Mouse (Mus musculus) forebrain, embryonic 13.5 days (tissue): Measurements from ENCODE around the gene Selenov. TPM values are rescaled to one million over a fixed set of nuclear protein-coding genes. Genes with fewer than 3 reads are reported as not detected.
"Not testable (repeated sequence)": the region's sequence is repeated elsewhere in the genome, so short reads cannot be mapped to it uniquely, and the experiment has no call there.

Experiments
- ATAC-seq: fragments of 200-750 bp; cut with Nextera tagmentation; 2 replicates; pipeline ENCODE4 v1.8.0; 2017
- H3K27ac ChIP-seq: fragments of 300-500 bp; sonication (generic); 2 replicates; pipeline ENCODE4 v1.5.1; 2015; ENCODE audit warnings: inconsistent platforms, mild to moderate bottlenecking, moderate library complexity
- H3K27me3 ChIP-seq: fragments of 300-500 bp; sonication (generic); 2 replicates; pipeline ENCODE4 v1.6.1; 2015; ENCODE audit warnings: mild to moderate bottlenecking, inconsistent platforms
- H3K36me3 ChIP-seq: fragments of 300-500 bp; sonication (generic); 2 replicates; pipeline ENCODE4 v1.6.1; 2015; ENCODE audit warnings: mild to moderate bottlenecking, inconsistent platforms; ENCODE audit not compliant: poor library complexity, severe bottlenecking
- H3K4me1 ChIP-seq: fragments of 300-500 bp; sonication (generic); 2 replicates; pipeline ENCODE4 v1.6.1; 2015; ENCODE audit warnings: inconsistent platforms
- H3K4me2 ChIP-seq: fragments of 300-500 bp; sonication (generic); 2 replicates; pipeline ENCODE4 v1.6.1; 2015; ENCODE audit warnings: inconsistent platforms, mild to moderate bottlenecking, moderate library complexity
- H3K4me3 ChIP-seq: fragments of 300-500 bp; sonication (generic); 2 replicates; pipeline ENCODE4 v1.5.1; 2015; ENCODE audit warnings: mild to moderate bottlenecking, inconsistent platforms
- H3K9ac ChIP-seq: fragments of 300-500 bp; sonication (generic); 2 replicates; pipeline ENCODE4 v1.6.1; 2015; ENCODE audit warnings: mild to moderate bottlenecking, inconsistent platforms
- H3K9me3 ChIP-seq: fragments of 300-500 bp; sonication (generic); replicated peaks from 2 replicates; pipeline ENCODE4 v1.6.1; 2016; ENCODE audit warnings: inconsistent platforms
- WGBS: fragments of 180-500 bp; shearing (Covaris S2); methylation state at CpG from one replicate; pipeline ENCODE4 v1.1.7; 2015; 5-methylcytosine and 5-hydroxymethylcytosine counted together
- polyA plus RNA-seq: library from polyadenylated mRNA; unstranded; fragments of >200 nt; fragmentation: Nextera tagmentation; extraction: Ambion mirVana; gene quantifications from 2 replicates; pipeline ENCODE4 v1.2.1, GENCODE M21; 2015

Selenov gene
- polyA plus RNA-seq, 1 experiment from 2014 or later: 0.39 TPM

DNA sequence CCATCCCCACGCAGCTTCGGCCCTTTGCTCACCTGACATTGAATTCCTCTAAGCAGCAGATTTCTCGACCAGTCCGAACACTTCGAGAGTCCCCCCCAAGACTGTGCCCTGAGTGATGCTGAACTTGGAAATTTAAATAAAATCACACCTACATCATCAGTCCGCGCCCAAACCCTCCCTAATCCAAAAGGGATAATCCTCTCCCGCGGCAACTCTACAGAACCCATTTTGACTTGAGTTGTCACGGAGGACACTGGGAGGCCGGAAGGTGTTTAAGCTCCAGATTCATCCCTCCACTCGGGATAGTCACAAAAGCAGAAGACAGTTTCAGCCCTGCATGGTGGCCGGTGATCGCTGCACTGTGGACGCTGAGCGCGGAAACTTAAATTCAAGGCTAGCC is 39.0 kb downstream of the Selenov start:
- H3K4me2 ChIP-seq: no peak overlapping the region
- WGBS: 90% methylated on average over 17 of the region's 17 CpGs
- no peak overlapping the region for H3K9ac ChIP-seq
- no peak overlapping the region for H3K4me3 ChIP-seq
- no peaks in the 10 kb centered on the region for H3K4me1 ChIP-seq
- no peaks in the 10 kb centered on the region for H3K36me3 ChIP-seq
- H3K27ac ChIP-seq: no peak overlapping the region
- H3K9me3 ChIP-seq: peaks cover 5% of the 10 kb centered on the region; the same call in 1 of the 2 replicates
- H3K27me3 ChIP-seq: no peaks in the 10 kb centered on the region
- no peak for ATAC-seq

DNA sequence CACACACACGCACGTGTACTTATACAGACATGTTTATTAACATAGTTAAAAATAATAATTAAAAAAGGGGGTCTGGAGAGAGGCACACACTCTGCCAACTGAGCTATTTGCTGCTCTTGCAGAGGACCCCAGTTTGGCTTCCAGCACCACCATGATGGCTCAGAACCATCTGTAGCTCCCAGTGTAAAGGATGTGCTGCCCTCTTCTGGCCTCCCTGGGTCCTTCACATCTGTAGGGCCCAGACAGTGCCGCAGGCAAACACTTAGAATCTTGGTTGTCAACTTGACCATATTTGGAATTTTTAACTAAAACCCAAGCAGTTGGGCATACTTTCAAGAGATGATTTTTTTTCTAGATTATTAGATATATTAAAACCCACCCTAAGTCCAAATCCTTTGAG is 42.0 kb downstream of the Selenov start:
- Histone ChIP-seq H3K36me3 (no peaks in the 10 kb centered on the region), H3K27ac (no peak overlapping the region), H3K27me3 (no peaks in the 10 kb centered on the region), H3K4me1 (no peaks in the 10 kb centered on the region), H3K9ac (no peak overlapping the region), H3K9me3 (no peaks in the 10 kb centered on the region), H3K4me2 (no peak overlapping the region), H3K4me3 (no peak overlapping the region)
- 80% methylated on average over 3 of the region's 3 CpGs for WGBS
- ATAC-seq: no peak

DNA sequence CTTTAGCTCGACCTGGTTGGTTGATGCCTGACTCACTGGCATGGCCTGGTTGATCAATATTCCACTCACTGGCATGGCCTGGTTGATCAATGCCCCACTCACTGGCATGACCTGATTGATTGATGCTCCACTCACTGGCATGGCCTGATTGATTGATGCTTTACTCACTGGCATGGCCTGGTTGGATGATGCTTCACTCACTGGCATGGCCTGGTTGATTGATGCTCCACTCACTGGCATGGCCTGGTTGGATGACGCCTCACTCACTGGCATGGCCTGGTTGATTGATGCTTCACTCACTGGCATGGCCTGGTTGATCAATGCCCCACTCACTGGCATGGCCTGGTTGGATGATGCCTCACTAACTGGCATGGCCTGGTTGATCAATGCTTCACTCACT is 47.0 kb downstream of the Selenov start:
- not testable (repeated sequence) for H3K9me3 ChIP-seq, H3K4me1 ChIP-seq, H3K4me2 ChIP-seq, H3K27ac ChIP-seq, H3K9ac ChIP-seq, ATAC-seq, H3K4me3 ChIP-seq, H3K36me3 ChIP-seq, H3K27me3 ChIP-seq
- 67% methylated on average over 2 of the region's 2 CpGs for WGBS

Other genes with a start within 250 kb of the Selenov start
- gene Psmc4, start 241.1 kb downstream of the Selenov start, polyA plus RNA-seq: 389 and 404 TPM in 2 replicates
- gene Fcgbp, start 219.9 kb downstream of the Selenov start, polyA plus RNA-seq: 0.06 and 0.15 TPM in 2 replicates
- 0.10 and 0.14 TPM in 2 replicates for gene 9530053A07Rik, start 161.7 kb downstream of the Selenov start, polyA plus RNA-seq
- 114 and 132 TPM in 2 replicates for gene Fbl, start 121.5 kb downstream of the Selenov start, polyA plus RNA-seq
- 14.0 and 14.3 TPM in 2 replicates for gene Dyrk1b, start 111.7 kb downstream of the Selenov start, polyA plus RNA-seq
- 3.3 TPM in 2 replicates for gene Eid2, start 23.3 kb downstream of the Selenov start, polyA plus RNA-seq
- 30.3 and 31.4 TPM in 2 replicates for gene Eid2b, start 13.4 kb downstream of the Selenov start, polyA plus RNA-seq
- gene Dll3, start 11.1 kb upstream of the Selenov start, polyA plus RNA-seq: 20.3 and 22.2 TPM in 2 replicates
- 168 and 179 TPM in 2 replicates for gene Timm50, start 20.9 kb upstream of the Selenov start, polyA plus RNA-seq
- gene Supt5, start 47.6 kb upstream of the Selenov start, polyA plus RNA-seq: 93.4 and 102 TPM in 2 replicates
- 644 and 704 TPM in 2 replicates for gene Rps16, start 59.5 kb upstream of the Selenov start, polyA plus RNA-seq
- 43.1 and 50.0 TPM in 2 replicates for gene Plekhg2, start 81.4 kb upstream of the Selenov start, polyA plus RNA-seq
- gene Zfp36, start 89.1 kb upstream of the Selenov start, polyA plus RNA-seq: 4.5 and 4.8 TPM in 2 replicates
- 49.3 and 51.5 TPM in 2 replicates for gene Med29, start 101.5 kb upstream of the Selenov start, polyA plus RNA-seq
- 95.4 and 97.1 TPM in 2 replicates for gene Paf1, start 101.8 kb upstream of the Selenov start, polyA plus RNA-seq
- gene Gmfg, start 146.3 kb upstream of the Selenov start, polyA plus RNA-seq: 2.5 and 2.8 TPM in 2 replicates
- 5.9 and 6.1 TPM in 2 replicates for gene Lrfn1, start 160.8 kb upstream of the Selenov start, polyA plus RNA-seq
- gene Ifnl2, start 219.3 kb upstream of the Selenov start, polyA plus RNA-seq: not detected in 2 replicates
- gene Ifnl3, start 231.7 kb upstream of the Selenov start, polyA plus RNA-seq: not detected in 2 replicates
- gene Sycn, start 249.7 kb upstream of the Selenov start, polyA plus RNA-seq: not detected in 2 replicates